Mouse (Mus musculus): ENCODE measurements around the gene Plekhh1.

Plekhh1 gene

DNA sequence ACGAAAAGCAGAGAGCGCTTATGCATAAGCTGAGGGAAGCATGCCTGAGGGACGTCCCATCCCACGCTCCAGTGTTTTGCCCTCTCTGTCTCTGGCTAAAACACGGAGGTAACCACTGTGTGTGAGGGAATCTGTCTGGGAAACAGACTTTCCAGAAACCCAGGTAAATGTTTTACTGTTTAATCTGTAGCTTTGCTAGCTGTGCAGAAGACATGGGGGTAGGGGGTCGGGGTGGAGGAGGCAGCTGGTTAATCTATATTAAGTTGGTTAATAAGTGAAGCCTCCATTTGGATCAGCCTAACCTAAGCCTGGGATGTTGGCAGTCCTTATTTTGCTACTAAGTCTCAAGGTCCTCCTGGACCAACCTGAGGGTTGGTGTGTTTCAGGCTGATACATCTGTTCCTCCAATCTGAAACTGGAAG, 40.2 kb downstream of the Plekhh1 start:
- no peak for DNase-seq (ENCODE audit: extremely low read depth, insufficient read length, low spot score)

DNA sequence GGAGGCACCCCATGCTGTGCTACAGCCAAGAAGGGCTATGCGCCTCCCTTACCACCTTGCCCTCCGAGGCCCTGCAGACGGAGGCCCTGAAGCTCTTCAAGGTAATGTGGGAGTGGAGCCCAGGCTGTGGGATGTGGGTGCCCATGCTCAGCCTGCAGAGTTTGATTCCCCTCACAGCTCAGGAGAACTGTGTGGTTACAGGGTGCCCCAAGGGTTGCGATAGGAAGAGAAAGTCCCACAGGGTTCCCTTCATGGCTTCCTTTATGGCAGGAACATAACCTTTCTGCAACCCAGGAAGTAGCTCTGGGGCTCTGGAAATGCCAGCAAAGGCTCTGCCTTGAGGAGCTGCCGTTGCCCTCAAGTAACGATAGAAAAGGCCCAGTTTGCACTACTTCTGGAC, 41.0 kb downstream of the Plekhh1 start:
- DNase-seq (ENCODE audit: extremely low read depth, insufficient read length, low spot score), result no peak

DNA sequence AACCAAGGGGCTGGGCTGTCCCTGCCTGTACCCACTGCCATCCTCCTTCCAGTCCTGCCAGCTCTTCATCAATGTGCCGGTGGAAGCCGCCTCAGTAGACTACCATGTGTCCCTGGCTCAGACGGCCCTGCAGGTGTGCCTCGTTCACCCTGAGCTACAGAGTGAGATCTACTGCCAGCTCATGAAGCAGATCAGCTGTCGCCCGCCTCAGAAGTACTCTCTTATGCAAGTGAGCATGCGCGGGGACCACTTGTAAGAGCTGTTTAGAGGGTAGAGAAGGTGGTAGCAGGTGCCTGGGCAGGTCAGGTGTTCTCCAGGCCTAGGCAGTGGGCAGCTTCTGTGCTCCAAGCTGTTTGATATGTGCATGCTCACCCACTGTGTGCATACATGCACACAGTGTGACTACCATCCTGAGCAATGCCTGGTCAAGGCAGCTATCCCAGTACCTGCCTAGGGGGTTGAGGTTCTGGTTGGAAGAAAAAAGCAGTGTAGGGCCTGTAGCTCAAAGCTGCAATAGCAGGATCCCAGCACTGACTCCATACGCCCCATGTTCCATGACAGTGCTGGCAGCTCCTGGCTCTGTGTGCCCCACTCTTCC, 41.9 kb downstream of the Plekhh1 start:
- DNase-seq (ENCODE audit: extremely low read depth, insufficient read length, low spot score), result no peak

DNA sequence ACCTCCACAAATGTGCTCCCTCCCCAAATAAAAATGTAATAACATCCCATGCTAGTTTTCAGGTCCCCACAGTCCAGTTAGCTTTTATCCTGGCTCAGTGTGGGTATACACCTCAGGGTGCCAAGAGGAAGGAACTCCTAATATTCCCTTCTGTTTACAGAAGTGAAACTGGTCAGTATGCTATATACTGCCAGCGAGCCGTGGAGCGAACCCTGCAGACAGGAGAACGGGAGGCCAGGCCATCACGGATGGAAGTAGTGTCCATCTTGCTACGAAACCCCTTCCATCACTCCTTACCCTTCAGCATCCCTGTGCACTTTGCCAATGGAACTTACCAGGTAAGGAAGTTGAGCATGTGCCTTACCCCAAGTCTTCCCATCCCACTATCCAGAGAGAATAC, 43.6 kb downstream of the Plekhh1 start:
- DNase-seq (ENCODE audit: extremely low read depth, insufficient read length, low spot score), result no peak

DNA sequence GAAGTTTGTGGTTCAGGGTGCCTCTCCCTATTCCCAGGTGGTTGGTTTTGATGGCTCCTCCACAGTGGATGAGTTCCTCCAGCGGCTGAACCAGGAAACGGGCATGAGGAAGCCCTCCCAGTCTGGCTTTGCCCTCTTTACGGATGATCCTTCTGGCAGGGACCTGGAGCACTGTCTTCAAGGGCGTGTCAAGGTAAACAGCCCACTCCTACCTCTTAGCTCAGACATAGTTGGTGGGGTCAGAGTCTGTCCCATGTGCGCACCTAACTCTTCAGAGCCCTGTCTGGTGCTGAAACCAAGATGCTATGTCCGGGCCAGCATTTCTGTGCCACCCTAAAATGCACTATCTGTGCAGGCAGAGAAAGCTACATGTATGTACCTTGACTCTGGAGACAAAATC, 44.4 kb downstream of the Plekhh1 start:
- DNase-seq (ENCODE audit: extremely low read depth, insufficient read length, low spot score), result no peak

DNA sequence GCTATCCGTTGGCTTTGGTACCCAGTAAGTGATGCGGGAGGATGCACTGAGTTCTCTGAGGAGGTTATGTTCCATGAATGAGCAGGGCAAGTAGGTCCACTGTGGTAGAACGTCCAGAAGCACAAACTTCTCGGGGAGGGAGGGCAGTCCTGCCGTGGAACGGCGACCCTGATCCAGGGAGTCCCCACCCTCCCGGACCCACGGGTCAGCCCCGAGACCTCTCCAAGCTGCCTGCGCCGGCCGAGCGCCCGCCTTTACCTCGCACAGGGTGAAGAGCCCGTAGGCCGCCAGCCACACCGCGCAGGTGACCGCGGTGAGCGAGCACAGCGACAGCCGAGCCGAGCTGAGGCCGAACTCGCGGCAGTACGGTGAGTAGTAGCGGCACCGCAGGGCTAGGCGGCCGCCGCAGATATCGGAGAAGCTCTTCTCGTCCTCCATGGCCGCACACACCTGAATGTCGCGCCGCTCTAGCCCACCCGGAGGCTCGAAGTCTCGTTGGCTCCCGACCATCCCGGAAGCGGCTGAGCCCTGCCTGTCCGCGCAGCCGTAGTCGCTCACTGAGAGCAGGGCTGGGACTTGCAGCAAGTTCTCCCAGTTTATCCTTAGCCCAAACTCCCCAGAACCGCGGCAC, 60.3 kb downstream of the Plekhh1 start, which contains the start of gene Pigh:
Pigh (minus strand) TSS at position 470 of the 631 bp plus-strand sequence.
- DNase-seq (ENCODE audit: extremely low read depth, insufficient read length, low spot score), result peak; percentile 82

DNA sequence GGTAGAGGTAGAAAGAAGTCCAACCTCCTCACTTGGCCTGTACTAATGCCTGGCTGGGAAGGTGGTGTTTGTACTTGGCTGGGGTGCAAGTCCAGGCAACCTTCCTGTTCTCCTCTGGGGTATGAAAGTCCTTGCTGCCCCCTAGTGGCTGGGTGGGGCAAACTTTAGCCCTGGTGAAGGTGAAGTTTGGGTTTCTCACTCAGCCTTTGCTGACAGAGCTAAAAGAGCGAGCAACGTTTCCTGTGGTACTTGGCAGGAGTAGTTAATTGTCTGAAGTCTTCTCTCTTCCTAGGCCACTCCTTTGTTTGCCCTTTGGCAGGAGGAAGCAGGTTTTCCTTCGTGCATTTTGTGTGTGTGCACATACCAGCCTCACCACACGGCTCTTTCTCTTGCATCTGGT, 63.6 kb downstream of the Plekhh1 start:
- peak; percentile 14 for DNase-seq (ENCODE audit: extremely low read depth, insufficient read length, low spot score)

DNA sequence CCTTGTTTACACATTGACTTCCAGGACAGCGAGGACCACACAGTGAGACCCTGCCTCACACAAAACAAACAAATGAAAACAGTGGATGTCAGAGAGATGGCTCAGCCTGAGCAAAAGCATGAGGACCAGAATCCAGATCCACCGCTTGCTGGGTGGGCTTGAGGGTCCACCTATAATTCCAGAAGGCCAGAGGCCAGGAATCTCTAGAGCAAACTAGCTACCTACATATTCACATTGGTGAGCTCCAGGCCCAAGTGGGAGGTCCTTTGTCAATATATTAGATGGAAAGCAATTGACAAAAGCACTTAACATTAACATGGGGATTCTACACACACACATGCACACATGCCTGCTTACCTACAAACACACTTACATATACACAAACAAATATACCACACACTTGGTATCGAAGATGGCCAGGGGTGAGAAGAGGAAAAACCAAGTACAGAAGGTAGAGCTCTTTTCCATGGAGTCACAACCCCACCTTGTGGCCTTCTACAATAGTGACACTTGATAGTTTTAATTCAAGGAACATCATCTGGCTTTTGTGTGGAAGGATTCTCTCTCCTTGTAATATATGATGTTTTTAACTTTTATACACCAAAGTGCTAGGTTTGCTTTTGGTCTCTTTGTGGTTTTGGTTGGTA, 68.3 kb downstream of the Plekhh1 start:
- DNase-seq (ENCODE audit: extremely low read depth, insufficient read length, low spot score), result no peak

DNA sequence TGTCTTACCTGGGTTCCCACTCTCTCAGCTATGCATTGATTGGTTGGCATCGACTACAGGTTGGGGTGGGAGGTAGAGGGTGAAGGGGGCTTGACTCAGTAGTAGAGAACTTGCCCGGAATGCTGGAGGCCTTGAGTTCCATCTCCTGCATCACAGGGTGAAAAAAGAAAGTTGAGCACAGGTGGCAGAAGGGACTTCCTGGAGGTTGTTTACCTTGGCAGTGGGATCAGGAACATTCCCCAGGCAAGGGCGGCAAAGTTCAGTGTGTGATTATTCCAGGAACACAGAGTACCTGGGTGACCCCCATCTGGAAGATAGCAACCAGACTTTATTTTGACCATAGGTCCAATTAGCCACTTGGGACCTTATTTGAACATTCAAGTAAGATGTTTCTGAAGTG, 74.8 kb downstream of the Plekhh1 start:
- no peak for DNase-seq (ENCODE audit: extremely low read depth, insufficient read length, low spot score)

DNA sequence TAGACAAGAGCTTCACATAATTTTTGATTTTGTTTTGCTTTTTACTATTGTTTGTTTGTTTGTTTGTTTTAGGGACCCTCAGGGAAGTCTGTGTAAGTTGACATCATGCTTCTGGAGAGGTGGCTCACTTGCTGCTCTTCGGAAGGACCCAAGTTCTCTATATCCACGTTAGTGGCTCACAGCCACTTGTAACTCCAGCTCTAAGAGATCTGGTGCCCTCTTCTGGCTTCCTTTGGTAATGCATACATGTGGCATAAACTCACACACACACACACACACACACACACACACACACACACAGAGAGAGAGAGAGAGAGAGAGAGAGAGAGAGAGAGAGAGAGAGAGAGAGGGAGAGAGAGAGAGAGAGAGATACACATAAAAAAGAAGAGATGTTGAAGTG, 75.6 kb downstream of the Plekhh1 start:
- DNase-seq (ENCODE audit: extremely low read depth, insufficient read length, low spot score), result no peak

DNA sequence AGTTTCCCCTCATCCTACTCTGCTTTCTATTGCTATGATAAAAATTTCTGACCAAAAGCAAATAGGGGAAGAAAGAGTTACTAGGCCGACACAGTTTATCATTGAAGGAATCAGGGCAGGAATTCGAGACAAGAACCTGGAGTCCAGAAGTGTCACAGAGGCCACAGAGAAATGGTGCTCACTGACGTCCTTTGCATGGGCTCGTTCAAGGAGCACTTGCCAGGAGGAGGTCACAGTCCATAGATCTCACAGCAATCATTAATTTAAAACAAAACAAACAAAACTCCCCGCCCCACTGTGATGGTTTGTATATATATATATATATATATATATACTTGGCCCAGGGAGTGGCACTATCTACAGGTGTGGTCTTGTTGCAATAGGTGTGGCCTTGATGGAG, 76.3 kb downstream of the Plekhh1 start:
- no peak for DNase-seq (ENCODE audit: extremely low read depth, insufficient read length, low spot score)

DNA sequence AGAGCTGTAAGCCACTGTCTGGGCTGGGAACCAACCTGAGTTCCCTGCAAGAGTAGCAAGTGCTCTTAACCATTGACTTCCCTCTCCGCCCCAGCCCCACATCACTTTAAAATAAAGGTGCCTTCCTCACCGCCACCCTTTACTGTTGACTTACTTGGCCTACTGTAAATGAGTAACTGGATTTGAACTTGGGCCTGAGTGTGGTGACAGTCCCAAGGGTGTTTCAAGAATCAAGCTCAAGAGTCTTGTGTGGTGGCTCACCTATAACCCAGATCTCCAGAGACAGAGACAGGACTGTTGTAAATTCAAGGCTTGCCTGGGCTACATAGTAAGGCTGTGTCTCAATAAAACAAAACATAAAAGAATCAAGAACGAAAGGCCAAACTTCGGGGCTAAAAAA, 90.0 kb downstream of the Plekhh1 start:
- no peak for DNase-seq (ENCODE audit: extremely low read depth, insufficient read length, low spot score)

DNA sequence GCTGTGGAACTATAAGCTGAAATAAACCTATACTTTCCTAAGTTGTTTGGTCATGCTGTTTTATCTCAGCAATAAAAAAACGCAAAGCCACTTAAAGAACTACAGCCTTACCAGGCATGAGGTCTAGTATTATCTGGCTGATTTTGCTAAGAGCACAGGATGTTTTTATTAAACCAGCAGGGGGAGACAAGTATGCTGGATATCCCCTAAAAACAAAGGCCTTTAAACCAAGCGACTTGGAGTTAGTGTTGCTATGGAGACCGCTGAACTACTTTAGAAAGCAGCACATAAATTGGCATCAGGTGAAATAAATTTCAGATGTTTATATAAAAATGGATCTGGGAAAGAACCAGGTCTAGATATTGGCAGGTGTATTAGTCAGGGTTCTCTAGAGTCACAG, 93.9 kb downstream of the Plekhh1 start:
- no peak for DNase-seq (ENCODE audit: extremely low read depth, insufficient read length, low spot score)

DNA sequence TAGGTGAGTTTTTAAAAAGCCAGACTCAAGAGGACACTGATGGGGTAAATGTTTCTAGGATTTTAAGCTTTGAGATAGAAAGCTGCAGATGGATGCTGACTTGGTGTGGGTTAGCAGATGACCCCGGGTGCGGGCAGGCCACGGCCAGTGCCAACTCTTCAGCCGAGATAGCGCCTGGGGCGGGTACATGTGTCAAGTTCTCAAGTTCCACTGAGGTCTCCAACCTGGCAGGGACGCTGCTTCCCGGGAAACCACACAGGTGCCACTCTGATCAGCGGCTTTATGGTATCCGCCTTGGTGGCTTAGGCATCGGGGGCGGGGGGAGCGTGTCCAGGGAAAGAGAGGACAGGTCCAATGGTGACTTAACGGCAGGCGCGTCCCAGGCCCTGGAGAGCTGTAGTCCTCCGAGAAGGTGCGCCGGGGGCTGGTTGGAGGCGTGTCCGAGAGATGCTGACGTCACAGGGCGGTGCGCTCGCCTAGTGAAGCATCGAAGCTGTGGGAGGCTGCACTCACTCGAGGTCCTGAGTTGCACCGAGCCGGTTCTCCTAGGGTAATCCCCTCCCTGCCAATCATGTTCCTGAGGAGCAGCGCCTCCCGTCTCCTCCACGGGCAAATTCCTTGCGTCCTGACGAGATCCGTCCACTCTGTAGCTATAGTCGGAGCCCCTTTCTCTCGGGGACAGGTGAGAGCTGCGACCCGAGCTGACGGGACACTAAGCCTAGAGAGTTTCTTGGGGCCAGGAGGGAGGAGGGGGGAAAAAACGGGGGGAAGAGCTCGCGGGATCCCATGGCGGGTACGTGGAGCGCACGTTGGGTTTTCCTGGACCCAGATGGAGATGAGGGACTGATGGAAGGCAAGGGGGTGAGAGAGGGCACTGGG, 101.6 kb downstream of the Plekhh1 start, which contains the start of gene Arg2:
Arg2 (plus strand) TSS at position 479 of the 879 bp plus-strand sequence.
- DNase-seq (ENCODE audit: extremely low read depth, insufficient read length, low spot score), result no peak
